Mouse (Mus musculus): Measurements from ENCODE around the gene Syn2.

GRCm38 (mm10) chr6:115221215-115221641 is 86.5 kb downstream of the Syn2 start:
- no peak for TF ChIP-seq POLR2A (IDR thresholded peaks at IDR 0.05; ENCODE audit: borderline replicate concordance, control insufficient read depth, low read depth, low read length)
- no peak for TF ChIP-seq CTCF (IDR thresholded peaks at IDR 0.05; ENCODE audit: control insufficient read depth, insufficient read depth, low read length)

Data from bone marrow, adult 2 months (tissue).